Mouse (Mus musculus) urinary bladder, adult 2 months (tissue): ENCODE data around the gene Qk. TPM values are rescaled to one million over a fixed set of nuclear protein-coding genes. Genes with fewer than 3 reads are reported as not detected.

Experiments used
- DNase-seq: peaks from one replicate; pipeline ENCODE4 v3.0.0; 2022; ENCODE audit warnings: low spot score
- polyA plus RNA-seq: library from polyadenylated mRNA; depleted of rRNA; stranded (reverse); fragments of >200 nt; gene quantifications from 2 replicates; pipeline ENCODE4 v1.2.3, GENCODE M21; 2012

Gene Qk
- polyA plus RNA-seq, 1 experiment, result 74.0 TPM

- no peak for DNase-seq
Measured at GRCm38 (mm10) chr17:10326596-10327045, 7.0 kb upstream of the Qk start.

- no peak for DNase-seq
Measured at GRCm38 (mm10) chr17:10325921-10326320, 6.3 kb upstream of the Qk start.

GRCm38 (mm10) chr17:10321754-10322153 is 2.1 kb upstream of the Qk start:
- no peak for DNase-seq

- no peak for DNase-seq
Measured at GRCm38 (mm10) chr17:10321092-10321491, 1.4 kb upstream of the Qk start.

- no peak for DNase-seq
Measured at GRCm38 (mm10) chr17:10320456-10320790, 769 bp upstream of the Qk start.

- DNase-seq, result no peak
Measured at GRCm38 (mm10) chr17:10319431-10319684, 296 bp downstream of the Qk start.

- peak; percentile 68 for DNase-seq
Measured at GRCm38 (mm10) chr17:10318561-10319430, 858 bp downstream of the Qk start.

GRCm38 (mm10) chr17:10317981-10318551 is 1.6 kb downstream of the Qk start:
- DNase-seq, result peak; percentile 62

GRCm38 (mm10) chr17:10317186-10317585 is 2.5 kb downstream of the Qk start:
- DNase-seq, result no peak

- DNase-seq, result no peak
Measured at GRCm38 (mm10) chr17:10316446-10316845, 3.2 kb downstream of the Qk start.

GRCm38 (mm10) chr17:10310046-10310445 is 9.6 kb downstream of the Qk start:
- no peak for DNase-seq

- DNase-seq, result no peak
Measured at GRCm38 (mm10) chr17:10309135-10309623, 10.5 kb downstream of the Qk start.

- DNase-seq, result no peak
Measured at GRCm38 (mm10) chr17:10306424-10306823, 13.2 kb downstream of the Qk start.

GRCm38 (mm10) chr17:10304001-10304400 is 15.7 kb downstream of the Qk start:
- no peak for DNase-seq

- DNase-seq, result no peak
Measured at GRCm38 (mm10) chr17:10300968-10301795, 18.5 kb downstream of the Qk start.

GRCm38 (mm10) chr17:10299396-10299795 is 20.3 kb downstream of the Qk start:
- DNase-seq, result no peak

- no peak for DNase-seq
Measured at GRCm38 (mm10) chr17:10292520-10292919, 27.1 kb downstream of the Qk start.

- no peak for DNase-seq
Measured at GRCm38 (mm10) chr17:10284772-10285171, 34.9 kb downstream of the Qk start.

GRCm38 (mm10) chr17:10279532-10279931 is 40.1 kb downstream of the Qk start:
- DNase-seq, result no peak

- DNase-seq, result no peak
Measured at GRCm38 (mm10) chr17:10269518-10269917, 50.1 kb downstream of the Qk start.

GRCm38 (mm10) chr17:10268468-10268867 is 51.2 kb downstream of the Qk start:
- DNase-seq, result no peak

- DNase-seq, result no peak
Measured at GRCm38 (mm10) chr17:10266207-10266606, 53.4 kb downstream of the Qk start.
